Mouse (Mus musculus): ENCODE measurements around the gene Gm20605. TPM values are rescaled to one million over a fixed set of nuclear protein-coding genes. Genes with fewer than 3 reads are reported as not detected.

Gm20605 gene
- total RNA-seq (2022) = 10 to 100 TPM in 1 of 4 experiments, 1 to 10 TPM in 3; 5.6 to 11.5 (median 8.8) TPM

GRCm38 (mm10) chr5:137628498-137629305 lies at the start of gene Gm20605, which contains the start of the genes Fbxo24 and Lrch4:
TSS of gene Gm20605 (plus strand) at chr5:137629175.
TSS of gene Fbxo24 (minus strand) at chr5:137629002.
TSS of gene Lrch4 (plus strand) at chr5:137629121.
- DNase-seq (ENCODE audit: low spot score in 2 of 2) = peak; percentile 91 to 100

- no peak for DNase-seq (ENCODE audit: low spot score in 2 of 2)
Measured at GRCm38 (mm10) chr5:137580246-137580645, 48.7 kb upstream of the Gm20605 start.

GRCm38 (mm10) chr5:137582702-137583101 lies 46.3 kb upstream of the Gm20605 start:
- DNase-seq (ENCODE audit: low spot score in 2 of 2) = no peak

GRCm38 (mm10) chr5:137583670-137584169 lies 45.3 kb upstream of the Gm20605 start:
- peak in 1 of 2 experiments; percentile 59 for DNase-seq (ENCODE audit: low spot score in 2 of 2)

GRCm38 (mm10) chr5:137584976-137585375 lies 44.0 kb upstream of the Gm20605 start:
- DNase-seq (ENCODE audit: low spot score in 2 of 2) = no peak

- no peak for DNase-seq (ENCODE audit: low spot score in 2 of 2)
Measured at GRCm38 (mm10) chr5:137590507-137590906, 38.5 kb upstream of the Gm20605 start.

- DNase-seq (ENCODE audit: low spot score in 2 of 2) = no peak
Measured at GRCm38 (mm10) chr5:137595921-137596320, 33.1 kb upstream of the Gm20605 start.

- no peak for DNase-seq (ENCODE audit: low spot score in 2 of 2)
Measured at GRCm38 (mm10) chr5:137596601-137597261, 32.2 kb upstream of the Gm20605 start.

- DNase-seq (ENCODE audit: low spot score in 2 of 2) = no peak
Measured at GRCm38 (mm10) chr5:137597625-137598024, 31.4 kb upstream of the Gm20605 start.

- DNase-seq (ENCODE audit: low spot score in 2 of 2) = no peak
Measured at GRCm38 (mm10) chr5:137598100-137598826, 30.7 kb upstream of the Gm20605 start.

- DNase-seq (ENCODE audit: low spot score in 2 of 2) = no peak
Measured at GRCm38 (mm10) chr5:137599600-137599999, 29.4 kb upstream of the Gm20605 start.

- DNase-seq (ENCODE audit: low spot score in 2 of 2) = peak in 1 of 2 experiments; percentile 12
Measured at GRCm38 (mm10) chr5:137600281-137600618, 28.7 kb upstream of the Gm20605 start.

GRCm38 (mm10) chr5:137600619-137601364 lies 28.2 kb upstream of the Gm20605 start, which contains the start of gene Mospd3:
TSS of gene Mospd3 (minus strand) at chr5:137601058.
- DNase-seq (ENCODE audit: low spot score in 2 of 2) = peak; percentile 93 to 95

- no peak for DNase-seq (ENCODE audit: low spot score in 2 of 2)
Measured at GRCm38 (mm10) chr5:137601365-137601729, 27.6 kb upstream of the Gm20605 start.

- DNase-seq (ENCODE audit: low spot score in 2 of 2) = no peak
Measured at GRCm38 (mm10) chr5:137607860-137608653, 20.9 kb upstream of the Gm20605 start.

GRCm38 (mm10) chr5:137608654-137609190 lies 20.3 kb upstream of the Gm20605 start:
- no peak for DNase-seq (ENCODE audit: low spot score in 2 of 2)

GRCm38 (mm10) chr5:137609292-137609691 lies 19.7 kb upstream of the Gm20605 start:
- DNase-seq (ENCODE audit: low spot score in 2 of 2) = no peak

GRCm38 (mm10) chr5:137610056-137610455 lies 18.9 kb upstream of the Gm20605 start:
- no peak for DNase-seq (ENCODE audit: low spot score in 2 of 2)

- no peak for DNase-seq (ENCODE audit: low spot score in 2 of 2)
Measured at GRCm38 (mm10) chr5:137610548-137611244, 18.3 kb upstream of the Gm20605 start.

Data from left cerebral cortex, adult 8-10 months (tissue).